Mouse (Mus musculus): ENCODE results near the gene Bcl2l12. TPM values are rescaled to one million over a fixed set of nuclear protein-coding genes. Genes with fewer than 3 reads are reported as not detected.

Bcl2l12 gene
- polyA plus RNA-seq, 1 experiment from 2014 or later: 43.6 TPM

- Histone ChIP-seq H3K4me1 (replicated peaks) (0 out of 2 replicates have a peak, but pooled peaks cover 2% of the 10 kb centered on the region), H3K4me3 (replicated peaks) (no peak overlapping the region), H3K27me3 (replicated peaks) (no peaks in the 10 kb centered on the region), H3K9ac (no peak overlapping the region), H3K4me2 (replicated peaks) (no peak overlapping the region), H3K27ac (no peak overlapping the region), H3K9me3 (no peaks in the 10 kb centered on the region), H3K36me3 (0 out of 2 replicates have a peak, but pooled peaks cover 7% of the 10 kb centered on the region)
- no peak for ATAC-seq
- WGBS: 94% methylated on average over 13 of the region's 13 CpGs
These were observed 33.5 kb downstream of the Bcl2l12 start for GRCm38 (mm10) chr7:44964990-44965389.

GRCm38 (mm10) chr7:44962831-44963230, 35.7 kb downstream of the Bcl2l12 start:
- Histone ChIP-seq H3K36me3 (0 out of 2 replicates have a peak, but pooled peaks cover 7% of the 10 kb centered on the region), H3K9me3 (no peaks in the 10 kb centered on the region), H3K4me2 (replicated peaks) (no peak overlapping the region), H3K4me3 (replicated peaks) (no peak overlapping the region), H3K4me1 (replicated peaks) (0 out of 2 replicates have a peak, but pooled peaks cover 2% of the 10 kb centered on the region), H3K9ac (no peak overlapping the region), H3K27ac (no peak overlapping the region), H3K27me3 (replicated peaks) (no peaks in the 10 kb centered on the region)
- ATAC-seq: no peak
- 91% methylated on average over 5 of the region's 5 CpGs for WGBS

- no peaks in the 10 kb centered on the region for H3K27me3 ChIP-seq (replicated peaks)
- H3K4me1 ChIP-seq (replicated peaks): no peaks in the 10 kb centered on the region
- no peaks in the 10 kb centered on the region for H3K9me3 ChIP-seq
- WGBS: 54% methylated on average over 8 of the region's 8 CpGs
- no peak overlapping the region for H3K9ac ChIP-seq
- no peak overlapping the region for H3K4me3 ChIP-seq (replicated peaks)
- H3K4me2 ChIP-seq (replicated peaks): no peak overlapping the region
- no peak overlapping the region for H3K27ac ChIP-seq
- 0 out of 2 replicates have a peak, but pooled peaks cover 7% of the 10 kb centered on the region for H3K36me3 ChIP-seq
- peak; percentile 34; the same call in 1 of the 2 replicates for ATAC-seq
These were observed 36.2 kb downstream of the Bcl2l12 start for GRCm38 (mm10) chr7:44962337-44962736.

- Histone ChIP-seq H3K36me3 (no peaks in the 10 kb centered on the region), H3K27me3 (replicated peaks) (no peaks in the 10 kb centered on the region), H3K4me2 (replicated peaks) (no peak overlapping the region), H3K9ac (no peak overlapping the region), H3K4me3 (replicated peaks) (no peak overlapping the region), H3K27ac (no peak overlapping the region), H3K9me3 (no peaks in the 10 kb centered on the region), H3K4me1 (replicated peaks) (no peaks in the 10 kb centered on the region)
- 90% methylated on average over 13 of the region's 13 CpGs for WGBS
- ATAC-seq: no peak
These were observed 38.0 kb downstream of the Bcl2l12 start for GRCm38 (mm10) chr7:44960512-44960910.

- Histone ChIP-seq H3K36me3 (no peaks in the 10 kb centered on the region), H3K9ac (no peak overlapping the region), H3K27ac (no peak overlapping the region), H3K4me2 (replicated peaks) (no peak overlapping the region), H3K9me3 (no peaks in the 10 kb centered on the region), H3K4me3 (replicated peaks) (no peak overlapping the region), H3K27me3 (replicated peaks) (no peaks in the 10 kb centered on the region), H3K4me1 (replicated peaks) (no peaks in the 10 kb centered on the region)
- whole genome bisulfite sequencing: 78% methylated on average over 10 of the region's 10 CpGs
- ATAC-seq: no peak
These were observed 38.5 kb downstream of the Bcl2l12 start for GRCm38 (mm10) chr7:44959874-44960511.

- no peaks in the 10 kb centered on the region for H3K9me3 ChIP-seq
- no peaks in the 10 kb centered on the region for H3K27me3 ChIP-seq (replicated peaks)
- no peak for ATAC-seq
- H3K4me2 ChIP-seq (replicated peaks): no peak overlapping the region
- WGBS: 85% methylated on average over 8 of the region's 8 CpGs
- H3K4me3 ChIP-seq (replicated peaks): no peak overlapping the region
- no peak overlapping the region for H3K9ac ChIP-seq
- H3K36me3 ChIP-seq: no peaks in the 10 kb centered on the region
- no peak overlapping the region for H3K27ac ChIP-seq
- no peaks in the 10 kb centered on the region for H3K4me1 ChIP-seq (replicated peaks)
These were observed 39.2 kb downstream of the Bcl2l12 start for GRCm38 (mm10) chr7:44959281-44959680.

GRCm38 (mm10) chr7:44958208-44958607, 40.3 kb downstream of the Bcl2l12 start:
- no peaks in the 10 kb centered on the region; the same call in 1 of the 2 replicates for H3K27me3 ChIP-seq (replicated peaks)
- H3K9ac ChIP-seq: no peak overlapping the region
- H3K27ac ChIP-seq: no peak overlapping the region
- no peak overlapping the region for H3K4me2 ChIP-seq (replicated peaks)
- H3K4me3 ChIP-seq (replicated peaks): no peak overlapping the region
- H3K4me1 ChIP-seq (replicated peaks): no peaks in the 10 kb centered on the region
- ATAC-seq: no peak
- H3K9me3 ChIP-seq: no peaks in the 10 kb centered on the region
- no peaks in the 10 kb centered on the region for H3K36me3 ChIP-seq
- 53% methylated on average over 7 of the region's 7 CpGs for WGBS

- H3K27ac ChIP-seq: no peak overlapping the region
- no peaks in the 10 kb centered on the region for H3K9me3 ChIP-seq
- WGBS: 74% methylated on average over 20 of the region's 20 CpGs
- H3K4me1 ChIP-seq (replicated peaks): peaks cover 8% of the 10 kb centered on the region; the same call in 1 of the 2 replicates
- ATAC-seq: no peak
- no peak overlapping the region for H3K9ac ChIP-seq
- no peaks in the 10 kb centered on the region for H3K36me3 ChIP-seq
- no peaks in the 10 kb centered on the region; the same call in 1 of the 2 replicates for H3K27me3 ChIP-seq (replicated peaks)
- H3K4me3 ChIP-seq (replicated peaks): no peak overlapping the region
- H3K4me2 ChIP-seq (replicated peaks): no peak overlapping the region
These were observed 41.2 kb downstream of the Bcl2l12 start for GRCm38 (mm10) chr7:44957183-44957835.

- WGBS: 57% methylated on average over 6 of the region's 6 CpGs
- no peak for ATAC-seq
These were observed 42.2 kb downstream of the Bcl2l12 start for GRCm38 (mm10) chr7:44956266-44956665.

GRCm38 (mm10) chr7:44955628-44956027, 42.9 kb downstream of the Bcl2l12 start:
- H3K9me3 ChIP-seq: no peaks in the 10 kb centered on the region
- peaks cover 13% of the 10 kb centered on the region; the same call in 1 of the 2 replicates for H3K4me1 ChIP-seq (replicated peaks)
- no peak overlapping the region for H3K27ac ChIP-seq
- peaks cover 6% of the 10 kb centered on the region; the same call in 1 of the 2 replicates for H3K27me3 ChIP-seq (replicated peaks)
- no peak overlapping the region for H3K4me2 ChIP-seq (replicated peaks)
- no peaks in the 10 kb centered on the region for H3K36me3 ChIP-seq
- no peak for ATAC-seq
- no peak overlapping the region for H3K9ac ChIP-seq
- 46% methylated on average over 5 of the region's 5 CpGs for WGBS
- H3K4me3 ChIP-seq (replicated peaks): no peak overlapping the region

More at GRCm38 (mm10) chr7:44956266-44956665, 42.2 kb downstream of the Bcl2l12 start:
- no peak overlapping the region for H3K27ac ChIP-seq
- no peaks in the 10 kb centered on the region for H3K36me3 ChIP-seq
- H3K4me3 ChIP-seq (replicated peaks): no peak overlapping the region
- H3K4me2 ChIP-seq (replicated peaks): no peak overlapping the region
- H3K9me3 ChIP-seq: no peaks in the 10 kb centered on the region
- H3K27me3 ChIP-seq (replicated peaks): peaks cover under 1% of the 10 kb centered on the region; the same call in 1 of the 2 replicates
- peaks cover 13% of the 10 kb centered on the region; the same call in 1 of the 2 replicates for H3K4me1 ChIP-seq (replicated peaks)
- H3K9ac ChIP-seq: no peak overlapping the region

- H3K27me3 ChIP-seq (replicated peaks): peaks cover 14% of the 10 kb centered on the region
- no peak for ATAC-seq
- 81% methylated on average over 12 of the region's 12 CpGs for WGBS
- H3K9me3 ChIP-seq: no peaks in the 10 kb centered on the region
- no peaks in the 10 kb centered on the region for H3K36me3 ChIP-seq
- no peak overlapping the region for H3K27ac ChIP-seq
- H3K4me3 ChIP-seq (replicated peaks): no peak overlapping the region
- H3K9ac ChIP-seq: no peak overlapping the region
- peaks cover 13% of the 10 kb centered on the region; the same call in 1 of the 2 replicates for H3K4me1 ChIP-seq (replicated peaks)
- H3K4me2 ChIP-seq (replicated peaks): no peak overlapping the region
These were observed 44.2 kb downstream of the Bcl2l12 start for GRCm38 (mm10) chr7:44954091-44954885.

- H3K27ac ChIP-seq: no peak overlapping the region
- peaks cover 14% of the 10 kb centered on the region for H3K27me3 ChIP-seq (replicated peaks)
- no peak overlapping the region for H3K4me2 ChIP-seq (replicated peaks)
- ATAC-seq: no peak
- no peaks in the 10 kb centered on the region for H3K9me3 ChIP-seq
- 69% methylated on average over 14 of the region's 14 CpGs for WGBS
- H3K4me1 ChIP-seq (replicated peaks): peaks cover 13% of the 10 kb centered on the region; the same call in 1 of the 2 replicates
- H3K4me3 ChIP-seq (replicated peaks): no peak overlapping the region
- no peaks in the 10 kb centered on the region for H3K36me3 ChIP-seq
- no peak overlapping the region for H3K9ac ChIP-seq
These were observed 45.0 kb downstream of the Bcl2l12 start for GRCm38 (mm10) chr7:44953561-44953960.

All from intestine, embryonic 15.5 days (tissue).